Mouse (Mus musculus) right cerebral cortex, postnatal 14 days (tissue): Measurements from ENCODE around the gene Samd1.

Experiments
- DNase-seq: peaks from one replicate; pipeline ENCODE4 v3.0.0; 2022

The Samd1 gene

GRCm38 (mm10) chr8:84012499-84013165 lies 15.2 kb downstream of the Samd1 start:
- DNase-seq, result no peak

GRCm38 (mm10) chr8:84015833-84016232 lies 18.4 kb downstream of the Samd1 start:
- DNase-seq, result no peak

DNA sequence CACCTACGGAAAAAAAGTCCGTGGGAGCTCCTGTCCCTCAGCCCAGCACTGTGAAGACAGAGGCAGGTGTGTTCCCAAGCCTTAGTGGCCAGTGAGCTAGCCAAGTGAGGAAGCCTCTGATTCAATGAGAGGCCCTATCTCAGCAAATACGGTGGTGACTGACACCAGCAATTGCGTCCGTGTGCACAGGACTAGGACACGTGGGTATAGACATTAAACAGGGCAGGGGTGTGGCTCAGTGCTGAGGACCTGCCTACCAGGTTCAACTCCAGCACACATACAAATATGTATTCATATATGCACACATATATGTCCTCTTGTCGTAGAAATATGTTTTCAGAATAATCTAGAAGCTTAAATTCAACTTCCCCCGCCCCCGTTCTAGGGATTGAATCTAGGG lies 22.3 kb downstream of the Samd1 start:
- DNase-seq, result no peak

GRCm38 (mm10) chr8:84021096-84021495 lies 23.6 kb downstream of the Samd1 start, which contains the start of gene Palm3:
Gene Palm3, plus strand, starts transcription at chr8:84021471.
- DNase-seq, result no peak

DNA sequence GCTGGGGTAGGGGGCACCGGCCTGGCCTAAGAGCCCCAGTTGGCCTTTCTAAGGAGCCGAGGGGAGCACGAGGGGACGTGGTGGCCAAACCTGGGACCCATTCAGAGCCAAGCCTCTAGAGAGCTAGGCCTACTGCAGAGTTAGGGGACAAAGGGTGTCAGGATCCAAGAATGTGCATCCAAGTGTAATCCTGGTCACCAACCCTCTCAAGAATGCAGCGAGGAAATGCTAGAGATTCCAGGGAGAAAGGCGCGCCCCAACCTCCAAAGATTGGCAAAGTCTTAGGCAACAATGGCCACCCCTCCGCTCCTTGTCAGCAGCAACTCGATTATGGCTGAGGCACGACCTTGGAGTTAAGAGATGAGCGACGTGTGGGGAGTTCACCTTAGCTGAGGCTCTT lies 24.1 kb downstream of the Samd1 start:
- no peak for DNase-seq

- no peak for DNase-seq
Observed at GRCm38 (mm10) chr8:84023085-84023484, 25.6 kb downstream of the Samd1 start.

- DNase-seq, result no peak
Observed at GRCm38 (mm10) chr8:84023631-84024030, 26.2 kb downstream of the Samd1 start.

- peak; percentile 49 for DNase-seq
Observed at GRCm38 (mm10) chr8:84024171-84024570, 26.7 kb downstream of the Samd1 start.

DNA sequence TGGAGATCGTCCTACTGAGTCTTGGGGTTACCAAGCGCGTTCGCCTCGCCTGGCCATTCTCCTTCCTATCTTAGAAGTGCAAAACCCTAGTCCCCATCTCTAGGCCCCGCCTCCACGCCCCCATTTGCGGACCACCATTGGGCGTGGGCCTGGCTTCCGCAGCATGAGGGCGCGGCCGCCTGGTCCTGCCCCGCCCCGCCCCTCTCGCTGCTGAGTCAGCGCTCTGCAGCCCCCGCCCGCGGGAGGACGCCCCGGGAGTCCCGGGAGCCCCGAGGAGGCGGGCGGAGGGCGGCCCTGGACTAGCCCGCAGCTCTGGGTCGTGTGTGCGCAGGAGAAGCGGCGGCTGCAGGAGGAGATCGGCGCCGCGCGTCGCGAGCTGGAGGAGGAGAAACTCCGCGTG lies 28.4 kb downstream of the Samd1 start:
- DNase-seq, result peak; percentile 56

GRCm38 (mm10) chr8:84027449-84027848 lies 30.0 kb downstream of the Samd1 start:
- no peak for DNase-seq

GRCm38 (mm10) chr8:84029272-84029671 lies 31.8 kb downstream of the Samd1 start:
- DNase-seq, result no peak

- DNase-seq, result no peak
Observed at GRCm38 (mm10) chr8:84032777-84033176, 35.3 kb downstream of the Samd1 start.

- DNase-seq, result no peak
Observed at GRCm38 (mm10) chr8:84038015-84038414, 40.5 kb downstream of the Samd1 start.

GRCm38 (mm10) chr8:84039050-84039449 lies 41.6 kb downstream of the Samd1 start:
- DNase-seq, result peak; percentile 62

GRCm38 (mm10) chr8:84042066-84042947 lies 44.8 kb downstream of the Samd1 start, which contains the start of gene Il27ra:
Gene Il27ra, minus strand, starts transcription at chr8:84042589.
- peak; percentile 41 for DNase-seq

GRCm38 (mm10) chr8:84042948-84043342 lies 45.5 kb downstream of the Samd1 start:
- DNase-seq, result no peak

DNA sequence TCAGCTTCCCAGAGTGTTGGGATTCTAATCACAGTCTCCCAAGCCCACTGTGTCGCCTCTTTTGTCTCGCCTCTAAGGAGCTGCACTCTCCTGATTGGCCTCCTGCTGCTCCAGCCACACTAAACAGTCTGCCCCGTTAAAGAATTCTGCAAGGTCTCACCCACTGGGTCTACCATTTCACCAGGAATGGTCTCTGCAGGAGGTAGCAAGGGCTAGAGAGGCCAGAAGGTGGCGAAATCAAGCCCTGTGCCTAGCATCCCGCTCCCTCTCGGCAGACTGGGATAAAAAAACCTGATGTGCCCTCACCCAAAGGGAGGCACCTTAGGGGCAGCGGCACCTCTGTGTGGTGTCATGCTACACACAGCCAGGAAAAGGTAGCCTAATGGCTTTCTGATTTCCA lies 46.6 kb downstream of the Samd1 start:
- no peak for DNase-seq

DNA sequence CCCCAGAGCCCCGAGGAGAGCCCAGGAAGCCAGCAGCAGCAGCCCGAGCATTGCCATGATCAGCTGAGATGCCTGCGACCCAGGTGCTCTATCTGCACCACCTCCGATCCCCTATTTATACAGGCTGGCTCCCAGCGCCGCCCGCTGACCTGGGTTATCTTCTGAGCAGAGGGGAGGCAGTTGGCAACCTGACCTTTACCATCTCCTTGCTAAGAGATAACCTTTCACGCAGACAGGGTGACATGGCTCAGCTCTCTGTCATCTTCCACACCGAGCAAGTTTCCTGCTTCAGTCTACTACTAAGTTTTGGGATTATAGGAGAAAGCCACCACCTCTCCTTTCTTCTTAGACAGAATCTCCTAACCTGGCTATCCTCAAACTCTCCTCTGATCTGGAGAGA lies 47.4 kb downstream of the Samd1 start, which contains the start of gene Rln3:
TSS of gene Rln3 (minus strand) at position 101 of the 400 bp plus-strand sequence.
- DNase-seq, result no peak

- no peak for DNase-seq
Observed at GRCm38 (mm10) chr8:84046505-84046904, 49.0 kb downstream of the Samd1 start.

DNA sequence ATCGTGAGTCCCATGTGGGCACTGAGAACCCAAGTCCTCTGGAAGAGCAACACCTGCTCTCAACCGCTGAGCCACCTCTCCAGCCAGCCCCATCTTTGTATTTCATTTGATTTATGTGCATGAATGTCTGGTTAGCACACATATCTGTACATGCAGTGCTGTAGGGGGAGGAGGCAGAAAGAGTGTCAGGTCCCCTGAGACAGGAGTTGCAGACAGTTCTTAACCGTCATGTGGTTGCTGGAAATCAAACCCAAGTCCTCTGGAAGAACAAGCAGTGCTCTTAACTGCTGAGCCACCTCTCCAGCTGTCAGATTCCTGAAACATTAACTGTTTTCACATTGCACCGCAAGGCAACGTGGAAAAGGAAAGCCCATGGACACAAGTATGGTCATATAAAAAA lies 50.7 kb downstream of the Samd1 start:
- no peak for DNase-seq
